In the genomic region with DNA sequence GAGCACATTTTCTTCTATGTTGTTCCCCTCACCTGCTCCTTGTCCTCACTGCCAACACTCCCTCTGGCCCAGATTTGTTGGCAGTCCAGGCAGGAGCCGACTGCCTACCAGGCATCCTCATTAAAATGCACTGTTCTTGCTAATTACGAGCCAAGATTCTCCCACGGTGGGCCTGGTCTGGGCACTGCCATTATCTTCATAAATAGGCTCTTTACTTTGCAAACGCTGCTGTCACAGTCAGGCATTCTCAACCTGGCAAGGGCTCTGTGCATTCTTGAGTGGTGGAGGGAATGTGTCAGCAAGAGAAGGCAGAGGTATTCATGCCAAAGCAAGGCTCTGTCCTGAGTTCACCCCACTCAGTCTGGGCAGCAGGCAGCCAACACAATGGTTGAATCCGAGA, we compare ENCODE assay signal across 8 mouse cellular contexts. TPM values are rescaled to one million over a fixed set of nuclear protein-coding genes. Genes with fewer than 3 reads are reported as not detected.
A peak's percentile ranks its signal among the peaks of the same experiment; 100 is the strongest.
DNase-seq lines count a peak whose midpoint lies in the region.

No protein-coding gene starts in this region.

- intact Hi-C loops in gastrocnemius, postnatal 36 days (cut with DNase I), result no loop called here

- peak; percentile 38 for DNase-seq in adrenal gland, adult 2 months
- DNase-seq in adrenal gland, adult 18-20 months (ENCODE audit: low spot score in 2 of 2), result no peak
- peak; percentile 86 to 89 for DNase-seq in cerebellum, postnatal 25 days
- DNase-seq in gastrocnemius, postnatal 36 days, result peak; percentile 18 to 34
- peak; percentile 82 to 87 for DNase-seq in layer of hippocampus, adult 8-10 months (ENCODE audit: low spot score in 2 of 2)
- DNase-seq in lung, postnatal 36 days, result peak; percentile 73
- no peak for DNase-seq in embryo, embryonic 10 days (ENCODE audit: low spot score)
- no peak for DNase-seq in thymus, postnatal 36 days

RNA-seq across cellular contexts. Expression of gene Sorl1, which starts 59.4 kb away (rescaled TPM):
- 10 to 100 TPM; 20.7 to 27.2 TPM for total RNA-seq in adrenal gland, adult 2 months (2021)
- polyA plus RNA-seq in adrenal gland, adult 2 months (2012; rRNA removed), result 11.4 and 13.4 TPM in 2 replicates
- total RNA-seq in adrenal gland, adult 18-20 months (2021), result 10 to 100 TPM; 23.5 to 38.2 TPM
- total RNA-seq in gastrocnemius, postnatal 36 days (2021), result 10 to 100 TPM; 30.7 to 38.0 TPM
- total RNA-seq in layer of hippocampus, adult 8-10 months (2022), result 100 to 1,000 TPM; 171 to 189 (median 179) TPM

Comparison
In these comparisons a context has a peak if more than half of its experiments do, and no peak if none do; other contexts are left out.
1. DNase-seq: peak in adrenal gland, adult 2 months (single experiment), cerebellum, postnatal 25 days (2 of 2), gastrocnemius, postnatal 36 days (2 of 2), layer of hippocampus, adult 8-10 months (2 of 2) and lung, postnatal 36 days (single experiment); none in adrenal gland, adult 18-20 months (0 of 2), embryo, embryonic 10 days (single experiment) and thymus, postnatal 36 days (0 of 2).
2. RNA of gene Sorl1, which starts 59.4 kb away (total RNA-seq): 171 to 189 TPM in layer of hippocampus, adult 8-10 months; 23.5 to 38.2 TPM in adrenal gland, adult 18-20 months, 30.7 to 38.0 TPM in gastrocnemius, postnatal 36 days and 20.7 to 27.2 TPM in adrenal gland, adult 2 months; every median in the first group is over 4 times any median in the second.